Mouse (Mus musculus) T-helper 17 cell (primary cell): ENCODE data around the gene Ralgapb.

Experiments
- in situ Hi-C, 2 experiments: fragments of 300-600 bp; cut with MboI, MseI; formaldehyde crosslinking; loops; 1 replicate in 1 of 2; 2 replicates in 1 of 2; pipeline ENCODE4 v1.15.1; 2025; ENCODE audit warnings: high pct_unique_total_duplicates in 2 of 2

Ralgapb gene

GRCm38 (mm10) chr2:158512528-158512927, 102.9 kb downstream of the Ralgapb start, which contains the start of gene Arhgap40:
Gene Arhgap40, plus strand, starts transcription at chr2:158512796.
- in situ Hi-C loops: loop anchor here in 1 of 2 experiments (10.0 kb wide), 1 partner anchor 1672 kb away; no protein-coding TSS in a partner anchor

- in situ Hi-C loops: loop anchor here in 1 of 2 experiments (10.0 kb wide), 1 partner anchor 1671 kb away; no protein-coding TSS in a partner anchor
Measured at GRCm38 (mm10) chr2:158513821-158514336, 104.2 kb downstream of the Ralgapb start.

GRCm38 (mm10) chr2:158518583-158518982, 108.9 kb downstream of the Ralgapb start:
- in situ Hi-C loops: loop anchor here in 1 of 2 experiments (10.0 kb wide), 1 partner anchor 1666 kb away; no protein-coding TSS in a partner anchor

- in situ Hi-C loops: loop anchor here in 1 of 2 experiments (10.0 kb wide), 1 partner anchor 1666 kb away; no protein-coding TSS in a partner anchor
Measured at GRCm38 (mm10) chr2:158519071-158519470, 109.4 kb downstream of the Ralgapb start.

- in situ Hi-C loops: loop anchor here in 1 of 2 experiments (10.0 kb wide), 1 partner anchor 1665 kb away; no protein-coding TSS in a partner anchor
Measured at GRCm38 (mm10) chr2:158519800-158520199, 110.2 kb downstream of the Ralgapb start.

GRCm38 (mm10) chr2:158523060-158523459, 113.4 kb downstream of the Ralgapb start:
- in situ Hi-C loops: no loop called here

GRCm38 (mm10) chr2:158524129-158524860, 114.6 kb downstream of the Ralgapb start:
- in situ Hi-C loops: no loop called here

- in situ Hi-C loops: loop anchor here in 1 of 2 experiments (5.0 kb wide), 1 partner anchor 223 kb away; no protein-coding TSS in a partner anchor
Measured at GRCm38 (mm10) chr2:158534090-158534489, 124.4 kb downstream of the Ralgapb start.

- in situ Hi-C loops: loop anchor here in 1 of 2 experiments (5.0 kb wide), 1 partner anchor 223 kb away; no protein-coding TSS in a partner anchor
Measured at GRCm38 (mm10) chr2:158534559-158534958, 124.9 kb downstream of the Ralgapb start.

GRCm38 (mm10) chr2:158539433-158540305, 130.0 kb downstream of the Ralgapb start:
- in situ Hi-C loops: loop anchor here (5.0 kb wide), 4 partner anchors 98 to 318 kb away; no protein-coding TSS in a partner anchor

GRCm38 (mm10) chr2:158541286-158541685, 131.6 kb downstream of the Ralgapb start:
- in situ Hi-C loops: loop anchor here (5.0 kb wide), 4 partner anchors 96 to 316 kb away; no protein-coding TSS in a partner anchor

- in situ Hi-C loops: loop anchor here in 1 of 2 experiments (5.0 kb wide), 1 partner anchor 212 kb away; no protein-coding TSS in a partner anchor
Measured at GRCm38 (mm10) chr2:158545266-158545665, 135.6 kb downstream of the Ralgapb start.

- in situ Hi-C loops: loop anchor here in 1 of 2 experiments (5.0 kb wide), 1 partner anchor 211 kb away; no protein-coding TSS in a partner anchor
Measured at GRCm38 (mm10) chr2:158546751-158547150, 137.1 kb downstream of the Ralgapb start.
